Mouse (Mus musculus): ENCODE data around the gene Adrm1. TPM values are rescaled to one million over a fixed set of nuclear protein-coding genes. Genes with fewer than 3 reads are reported as not detected.

Adrm1 gene
- polyA plus RNA-seq, 1 experiment from 2014 or later: 190 TPM

GRCm38 (mm10) chr2:180184752-180185109, 13.4 kb downstream of the Adrm1 start:
- H3K36me3 ChIP-seq: peaks cover 22% of the 10 kb centered on the region
- 78% methylated on average over 6 of the region's 6 CpGs for WGBS
- ATAC-seq (ENCODE audit: insufficient number of reproducible peaks, low FRiP score, low TSS enrichment, low read depth): no peak
- no peak overlapping the region for H3K4me2 ChIP-seq (replicated peaks)
- H3K4me3 ChIP-seq (replicated peaks): no peak overlapping the region
- no peak overlapping the region for H3K27ac ChIP-seq (replicated peaks)
- no peaks in the 10 kb centered on the region for H3K4me1 ChIP-seq
- H3K9ac ChIP-seq: no peak overlapping the region
- H3K27me3 ChIP-seq: no peaks in the 10 kb centered on the region
- no peaks in the 10 kb centered on the region for H3K9me3 ChIP-seq (replicated peaks)

DNA sequence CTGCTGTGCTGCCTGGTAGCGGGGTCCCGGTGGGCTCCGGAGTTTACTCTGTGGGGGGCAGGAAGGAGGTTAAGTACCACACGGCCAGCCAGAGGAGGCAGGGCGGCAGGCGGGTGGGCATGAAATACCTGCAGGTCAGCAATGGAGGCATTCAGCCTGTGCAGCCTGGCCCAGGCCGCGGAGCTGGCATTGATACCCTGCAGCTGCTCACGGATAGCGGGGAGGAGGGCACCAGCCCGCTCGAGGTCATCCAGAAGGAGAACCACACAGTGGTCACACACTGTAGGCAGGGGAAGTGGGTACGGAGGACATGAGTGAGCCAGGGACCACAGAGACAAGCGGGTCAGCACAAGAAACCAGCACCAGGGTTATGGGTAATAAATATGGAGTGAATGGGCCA, 14.4 kb downstream of the Adrm1 start:
- Histone ChIP-seq H3K4me3 (replicated peaks) (no peak overlapping the region), H3K36me3 (peaks cover 19% of the 10 kb centered on the region), H3K4me1 (no peaks in the 10 kb centered on the region), H3K27ac (replicated peaks) (no peak overlapping the region), H3K9me3 (replicated peaks) (no peaks in the 10 kb centered on the region), H3K9ac (no peak overlapping the region), H3K27me3 (no peaks in the 10 kb centered on the region), H3K4me2 (replicated peaks) (no peak overlapping the region)
- no peak for ATAC-seq (ENCODE audit: insufficient number of reproducible peaks, low FRiP score, low TSS enrichment, low read depth)
- 88% methylated on average over 14 of the region's 14 CpGs for WGBS

DNA sequence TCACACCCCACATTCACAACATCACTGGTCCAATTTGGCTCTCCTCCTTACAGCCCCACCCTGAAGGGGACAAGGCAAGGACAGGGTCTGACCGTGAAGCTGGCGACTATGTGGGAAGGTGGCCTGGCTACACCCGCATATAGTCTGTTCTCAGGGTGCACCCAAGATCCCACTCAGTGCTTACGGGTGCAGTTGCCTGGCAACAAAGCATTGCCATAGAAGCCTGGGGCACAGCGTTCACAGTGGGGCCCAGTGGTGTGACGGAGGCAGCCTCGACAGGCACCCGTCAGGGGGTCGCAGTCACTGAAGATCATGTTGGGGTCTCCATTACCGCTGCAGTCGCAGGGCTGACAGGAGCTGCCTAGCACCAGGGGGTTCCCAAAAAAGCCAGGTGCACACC, 16.1 kb downstream of the Adrm1 start:
- H3K9ac ChIP-seq: no peak overlapping the region
- H3K36me3 ChIP-seq: peaks cover 19% of the 10 kb centered on the region; the same call in 1 of the 2 replicates
- 86% methylated on average over 11 of the region's 11 CpGs for WGBS
- H3K4me1 ChIP-seq: no peaks in the 10 kb centered on the region
- no peaks in the 10 kb centered on the region for H3K27me3 ChIP-seq
- ATAC-seq (ENCODE audit: insufficient number of reproducible peaks, low FRiP score, low TSS enrichment, low read depth): no peak
- no peak overlapping the region for H3K27ac ChIP-seq (replicated peaks)
- H3K9me3 ChIP-seq (replicated peaks): no peaks in the 10 kb centered on the region
- no peak overlapping the region for H3K4me3 ChIP-seq (replicated peaks)
- no peak overlapping the region for H3K4me2 ChIP-seq (replicated peaks)

- peaks cover 18% of the 10 kb centered on the region; the same call in 1 of the 2 replicates for H3K36me3 ChIP-seq
- no peaks in the 10 kb centered on the region for H3K27me3 ChIP-seq
- H3K9me3 ChIP-seq (replicated peaks): no peaks in the 10 kb centered on the region
- H3K4me2 ChIP-seq (replicated peaks): no peak overlapping the region
- no peak for ATAC-seq (ENCODE audit: insufficient number of reproducible peaks, low FRiP score, low TSS enrichment, low read depth)
- WGBS: 65% methylated on average over 10 of the region's 12 CpGs
- no peak overlapping the region for H3K4me3 ChIP-seq (replicated peaks)
- H3K27ac ChIP-seq (replicated peaks): no peak overlapping the region
- no peaks in the 10 kb centered on the region for H3K4me1 ChIP-seq
- H3K9ac ChIP-seq: no peak overlapping the region
These were observed 25.5 kb downstream of the Adrm1 start for GRCm38 (mm10) chr2:180196610-180197322.

- Histone ChIP-seq H3K27ac (replicated peaks) (no peak overlapping the region), H3K27me3 (no peaks in the 10 kb centered on the region), H3K9ac (no peak overlapping the region), H3K4me2 (replicated peaks) (no peak overlapping the region), H3K9me3 (replicated peaks) (no peaks in the 10 kb centered on the region), H3K4me3 (replicated peaks) (no peak overlapping the region), H3K4me1 (no peaks in the 10 kb centered on the region), H3K36me3 (peaks cover 14% of the 10 kb centered on the region; the same call in 1 of the 2 replicates)
- ATAC-seq (ENCODE audit: insufficient number of reproducible peaks, low FRiP score, low TSS enrichment, low read depth): no peak
- 81% methylated on average over 10 of the region's 10 CpGs for WGBS
These were observed 26.2 kb downstream of the Adrm1 start for GRCm38 (mm10) chr2:180197323-180198037.

DNA sequence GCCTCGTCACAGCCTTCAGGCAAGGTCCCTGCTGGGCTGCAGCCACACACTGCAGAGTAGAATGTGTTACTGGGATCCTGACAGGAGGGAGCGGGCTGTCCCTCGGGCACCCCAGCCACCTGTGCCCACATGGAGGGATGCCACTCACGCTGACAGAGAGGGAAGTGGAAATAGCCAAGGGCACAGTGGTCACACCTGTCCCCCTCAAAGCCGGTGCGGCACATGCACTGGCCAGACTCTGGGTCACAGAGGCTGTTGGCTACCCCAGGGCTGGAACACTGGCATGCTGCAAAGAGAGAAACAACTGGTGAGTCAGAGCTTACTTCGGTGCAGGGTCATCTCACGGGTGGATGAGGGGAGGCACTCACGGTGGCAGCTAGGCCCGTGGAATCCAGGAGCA, 27.5 kb downstream of the Adrm1 start:
- Histone ChIP-seq H3K27ac (replicated peaks) (no peak overlapping the region), H3K9ac (no peak overlapping the region), H3K4me2 (replicated peaks) (no peak overlapping the region), H3K4me1 (no peaks in the 10 kb centered on the region), H3K36me3 (peaks cover 10% of the 10 kb centered on the region; the same call in 1 of the 2 replicates), H3K4me3 (replicated peaks) (no peak overlapping the region), H3K9me3 (replicated peaks) (no peaks in the 10 kb centered on the region), H3K27me3 (no peaks in the 10 kb centered on the region)
- ATAC-seq (ENCODE audit: insufficient number of reproducible peaks, low FRiP score, low TSS enrichment, low read depth): no peak
- 82% methylated on average over 10 of the region's 10 CpGs for WGBS

GRCm38 (mm10) chr2:180200681-180201080, 29.4 kb downstream of the Adrm1 start:
- 0 out of 2 replicates have a peak, but pooled peaks cover 6% of the 10 kb centered on the region for H3K4me1 ChIP-seq
- H3K4me3 ChIP-seq (replicated peaks): no peak overlapping the region
- H3K4me2 ChIP-seq (replicated peaks): no peak overlapping the region
- 70% methylated on average over 11 of the region's 11 CpGs for WGBS
- no peaks in the 10 kb centered on the region; the same call in 1 of the 2 replicates for H3K36me3 ChIP-seq
- H3K27me3 ChIP-seq: no peaks in the 10 kb centered on the region
- no peaks in the 10 kb centered on the region for H3K9me3 ChIP-seq (replicated peaks)
- ATAC-seq (ENCODE audit: insufficient number of reproducible peaks, low FRiP score, low TSS enrichment, low read depth): no peak
- no peak overlapping the region for H3K27ac ChIP-seq (replicated peaks)
- H3K9ac ChIP-seq: no peak overlapping the region

- Histone ChIP-seq H3K4me1 (0 out of 2 replicates have a peak, but pooled peaks cover 6% of the 10 kb centered on the region), H3K4me2 (replicated peaks) (no peak overlapping the region), H3K27me3 (no peaks in the 10 kb centered on the region), H3K9ac (no peak overlapping the region), H3K27ac (replicated peaks) (no peak overlapping the region), H3K36me3 (no peaks in the 10 kb centered on the region), H3K4me3 (replicated peaks) (no peak overlapping the region), H3K9me3 (replicated peaks) (no peaks in the 10 kb centered on the region)
- 69% methylated on average over 9 of the region's 9 CpGs for WGBS
- no peak for ATAC-seq (ENCODE audit: insufficient number of reproducible peaks, low FRiP score, low TSS enrichment, low read depth)
These were observed 30.0 kb downstream of the Adrm1 start for GRCm38 (mm10) chr2:180201303-180201702.

DNA sequence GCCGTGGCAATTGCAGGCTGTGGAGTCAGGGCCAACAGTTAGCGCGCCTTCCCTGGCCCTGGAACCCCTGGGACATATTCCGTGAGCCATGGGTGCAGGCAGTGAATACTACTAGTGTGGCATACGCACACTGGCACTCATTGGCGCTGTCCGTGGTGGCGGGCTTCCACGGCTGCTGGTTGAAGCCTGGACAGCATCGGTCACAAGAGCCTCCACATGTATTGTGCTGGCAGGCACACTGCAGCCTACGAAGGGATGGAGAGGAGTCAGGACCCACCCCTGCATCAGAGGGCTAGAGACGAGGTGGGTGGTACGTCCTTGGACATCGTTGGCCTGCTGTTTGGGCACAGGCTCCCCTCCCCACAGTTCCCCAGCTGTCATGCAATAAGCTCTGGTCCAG, 31.0 kb downstream of the Adrm1 start:
- Histone ChIP-seq H3K4me1 (0 out of 2 replicates have a peak, but pooled peaks cover 6% of the 10 kb centered on the region), H3K36me3 (no peaks in the 10 kb centered on the region), H3K4me2 (replicated peaks) (no peak overlapping the region), H3K27me3 (no peaks in the 10 kb centered on the region), H3K9ac (no peak overlapping the region), H3K27ac (replicated peaks) (no peak overlapping the region), H3K4me3 (replicated peaks) (no peak overlapping the region), H3K9me3 (replicated peaks) (no peaks in the 10 kb centered on the region)
- ATAC-seq (ENCODE audit: insufficient number of reproducible peaks, low FRiP score, low TSS enrichment, low read depth): no peak
- 87% methylated on average over 14 of the region's 14 CpGs for WGBS

DNA sequence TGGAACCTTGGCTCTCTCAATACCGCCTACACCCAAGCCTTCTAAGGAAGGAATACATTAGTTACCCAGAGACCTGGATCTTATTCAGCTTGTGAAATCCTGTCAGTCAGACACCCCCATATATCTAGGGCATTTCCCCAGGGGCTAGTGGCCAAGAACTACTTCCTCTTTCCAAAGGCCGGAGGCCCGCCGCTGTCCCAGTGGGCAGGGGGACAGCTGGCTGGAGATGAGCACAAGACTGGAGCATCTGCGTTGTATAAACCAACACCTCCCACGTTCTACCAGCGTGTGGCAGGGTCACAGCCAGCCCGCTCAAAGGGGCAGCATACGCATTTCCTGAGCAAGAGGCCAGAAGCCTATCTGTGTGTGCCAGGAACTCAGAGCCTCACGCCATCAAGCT, 31.5 kb downstream of the Adrm1 start:
- Histone ChIP-seq H3K4me1 (0 out of 2 replicates have a peak, but pooled peaks cover 6% of the 10 kb centered on the region), H3K9me3 (replicated peaks) (no peaks in the 10 kb centered on the region), H3K4me3 (replicated peaks) (no peak overlapping the region), H3K9ac (no peak overlapping the region), H3K27ac (replicated peaks) (no peak overlapping the region), H3K27me3 (no peaks in the 10 kb centered on the region), H3K4me2 (replicated peaks) (no peak overlapping the region), H3K36me3 (no peaks in the 10 kb centered on the region)
- 72% methylated on average over 10 of the region's 10 CpGs for WGBS
- no peak for ATAC-seq (ENCODE audit: insufficient number of reproducible peaks, low FRiP score, low TSS enrichment, low read depth)

GRCm38 (mm10) chr2:180204501-180204900, 33.2 kb downstream of the Adrm1 start:
- 86% methylated on average over 9 of the region's 9 CpGs for WGBS
- no peak overlapping the region for H3K9ac ChIP-seq
- no peaks in the 10 kb centered on the region for H3K27me3 ChIP-seq
- no peak overlapping the region for H3K4me2 ChIP-seq (replicated peaks)
- no peak for ATAC-seq (ENCODE audit: insufficient number of reproducible peaks, low FRiP score, low TSS enrichment, low read depth)
- H3K27ac ChIP-seq (replicated peaks): no peak overlapping the region
- H3K4me3 ChIP-seq (replicated peaks): no peak overlapping the region
- no peaks in the 10 kb centered on the region for H3K36me3 ChIP-seq
- H3K9me3 ChIP-seq (replicated peaks): no peaks in the 10 kb centered on the region
- 0 out of 2 replicates have a peak, but pooled peaks cover 6% of the 10 kb centered on the region for H3K4me1 ChIP-seq
